Mouse (Mus musculus) embryonic facial prominence, embryonic 15.5 days (tissue): Measurements from ENCODE around the gene Heatr5b. TPM values are rescaled to one million over a fixed set of nuclear protein-coding genes. Genes with fewer than 3 reads are reported as not detected.

ENCODE experiments used
- ATAC-seq: fragments of 200-750 bp; cut with Nextera tagmentation; 2 replicates; pipeline ENCODE4 v1.8.0; 2017; ENCODE audit warnings: low read depth, moderate TSS enrichment; ENCODE audit not compliant: insufficient number of reproducible peaks, low FRiP score, low TSS enrichment
- H3K27ac ChIP-seq: fragments of 300-500 bp; sonication (generic); replicated peaks from 2 replicates; pipeline ENCODE4 v1.5.1; 2015; ENCODE audit warnings: mild to moderate bottlenecking, inconsistent platforms
- H3K27me3 ChIP-seq: fragments of 300-500 bp; sonication (generic); 2 replicates; pipeline ENCODE4 v1.6.1; 2015; ENCODE audit warnings: inconsistent platforms
- H3K36me3 ChIP-seq: fragments of 300-500 bp; sonication (generic); 2 replicates; pipeline ENCODE4 v1.6.1; 2015; ENCODE audit warnings: mild to moderate bottlenecking, inconsistent platforms
- H3K4me1 ChIP-seq: fragments of 300-500 bp; sonication (generic); 2 replicates; pipeline ENCODE4 v1.6.1; 2015; ENCODE audit warnings: inconsistent platforms
- H3K4me2 ChIP-seq: fragments of 300-500 bp; sonication (generic); replicated peaks from 2 replicates; pipeline ENCODE4 v1.6.1; 2015; ENCODE audit warnings: mild to moderate bottlenecking, inconsistent platforms
- H3K4me3 ChIP-seq: fragments of 300-500 bp; sonication (generic); replicated peaks from 2 replicates; pipeline ENCODE4 v1.5.1; 2015; ENCODE audit warnings: mild to moderate bottlenecking, inconsistent platforms
- H3K9ac ChIP-seq: fragments of 300-500 bp; sonication (generic); 2 replicates; pipeline ENCODE4 v1.6.1; 2015; ENCODE audit warnings: inconsistent platforms
- H3K9me3 ChIP-seq: fragments of 300-500 bp; sonication (generic); replicated peaks from 2 replicates; pipeline ENCODE4 v1.6.1; 2016; ENCODE audit warnings: inconsistent platforms
- WGBS: fragments of 180-500 bp; shearing (Covaris S2); methylation state at CpG from one replicate; pipeline ENCODE4 v1.1.7; 2015; 5-methylcytosine and 5-hydroxymethylcytosine counted together
- polyA plus RNA-seq: library from polyadenylated mRNA; unstranded; fragments of >200 nt; fragmentation: Nextera tagmentation; extraction: Ambion mirVana; gene quantifications from 2 replicates; pipeline ENCODE4 v1.2.1, GENCODE M21; 2015

Heatr5b gene
- polyA plus RNA-seq, 1 experiment from 2014 or later = 13.7 TPM

DNA sequence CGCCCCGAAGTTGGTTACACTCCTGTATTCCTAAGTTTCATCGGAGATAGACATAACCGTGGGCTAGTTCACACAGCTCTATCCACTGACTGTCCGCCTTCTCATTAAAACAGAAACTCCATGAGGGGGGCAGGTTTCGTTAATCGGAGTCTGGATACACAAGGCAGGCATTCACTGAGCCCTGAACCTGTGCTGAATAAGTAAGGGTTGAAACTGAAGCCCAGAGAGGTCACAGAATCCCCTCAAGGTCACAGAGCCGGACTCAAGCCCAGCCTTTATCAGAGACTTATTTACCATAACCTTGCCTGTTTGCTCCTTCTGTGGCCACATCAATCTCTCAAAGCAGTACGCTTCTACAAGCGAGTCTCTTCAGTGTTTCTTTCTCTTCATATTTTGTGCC, 100.4 kb downstream of the Heatr5b start:
- H3K9me3 ChIP-seq = no peaks in the 10 kb centered on the region
- no peaks in the 10 kb centered on the region for H3K36me3 ChIP-seq
- H3K27ac ChIP-seq = no peak overlapping the region
- ATAC-seq = no peak
- H3K4me2 ChIP-seq = peak overlapping the region; percentile 72
- peak overlapping the region; percentile 100 for H3K4me3 ChIP-seq
- peaks cover 31% of the 10 kb centered on the region for H3K4me1 ChIP-seq
- H3K9ac ChIP-seq = no peak overlapping the region
- 60% methylated on average over 10 of the region's 10 CpGs for WGBS
- H3K27me3 ChIP-seq = no peaks in the 10 kb centered on the region

DNA sequence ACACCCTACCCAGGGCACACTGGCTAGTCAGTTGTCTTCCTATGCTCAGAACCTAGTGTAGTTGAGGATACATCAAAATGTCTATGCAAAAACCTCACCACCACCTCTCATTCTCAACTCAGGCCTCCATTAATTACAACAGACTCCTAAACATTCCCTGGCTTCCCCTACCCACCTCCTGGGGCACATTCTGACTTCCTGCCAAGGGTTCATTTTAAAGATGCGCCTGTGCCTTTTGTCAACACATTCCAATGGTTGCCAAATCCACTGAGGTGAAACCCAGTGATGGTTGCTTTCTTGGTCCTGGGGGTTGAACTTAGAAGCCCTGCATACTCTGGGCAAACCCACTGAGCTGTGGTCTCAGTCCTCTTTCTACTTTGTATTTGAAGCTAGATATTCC, 103.1 kb downstream of the Heatr5b start:
- Histone ChIP-seq H3K4me3 (no peak overlapping the region), H3K9me3 (no peaks in the 10 kb centered on the region), H3K4me2 (no peak overlapping the region), H3K36me3 (no peaks in the 10 kb centered on the region), H3K9ac (no peak overlapping the region), H3K27ac (no peak overlapping the region), H3K27me3 (no peaks in the 10 kb centered on the region), H3K4me1 (peaks cover 33% of the 10 kb centered on the region)
- ATAC-seq = no peak
- 55% methylated on average over 1 of the region's 1 CpGs for WGBS

DNA sequence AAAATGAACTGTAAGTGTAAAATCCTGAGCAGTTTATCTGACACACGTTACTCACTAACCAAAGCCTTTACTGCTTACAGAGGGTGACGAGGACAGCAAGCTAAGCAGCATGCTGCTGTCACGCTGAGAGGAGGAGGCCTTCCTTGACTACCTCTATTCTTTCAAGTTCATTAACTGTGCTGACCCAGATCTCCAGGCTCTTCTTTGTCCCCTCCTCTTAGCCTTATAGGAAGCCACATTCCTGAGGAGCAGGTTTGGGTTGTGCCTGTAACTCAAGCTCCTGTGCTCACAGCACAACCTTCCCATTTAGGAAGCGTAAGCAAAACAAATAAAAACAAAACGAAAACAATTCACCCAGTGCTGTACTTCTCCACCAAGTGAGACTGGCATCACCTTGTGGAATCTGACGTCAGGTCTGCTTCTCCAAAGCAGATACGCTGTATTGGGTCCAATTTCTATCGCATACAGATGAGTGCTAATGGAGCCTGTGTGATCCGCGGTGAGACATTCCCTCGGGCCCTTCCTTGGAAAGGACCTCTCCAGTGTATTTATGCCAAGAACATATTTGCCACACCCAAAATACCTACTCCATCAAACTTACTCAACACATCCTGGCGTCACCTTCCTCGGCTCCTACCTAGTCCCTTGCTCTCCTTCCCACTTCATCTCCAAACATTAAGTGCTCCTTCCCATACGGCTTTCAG, 108.3 kb downstream of the Heatr5b start:
- Histone ChIP-seq H3K27ac (0 out of 2 replicates have a peak overlapping the region, but pooled peaks have one; percentile 28), H3K4me3 (no peak overlapping the region), H3K27me3 (no peaks in the 10 kb centered on the region), H3K36me3 (no peaks in the 10 kb centered on the region), H3K4me2 (peak overlapping the region; percentile 29; the same call in 1 of the 2 replicates), H3K9ac (no peak overlapping the region), H3K4me1 (peaks cover 21% of the 10 kb centered on the region), H3K9me3 (no peaks in the 10 kb centered on the region)
- peak; percentile 47; the same call in 1 of the 2 replicates for ATAC-seq
- WGBS = 66% methylated on average over 14 of the region's 14 CpGs

DNA sequence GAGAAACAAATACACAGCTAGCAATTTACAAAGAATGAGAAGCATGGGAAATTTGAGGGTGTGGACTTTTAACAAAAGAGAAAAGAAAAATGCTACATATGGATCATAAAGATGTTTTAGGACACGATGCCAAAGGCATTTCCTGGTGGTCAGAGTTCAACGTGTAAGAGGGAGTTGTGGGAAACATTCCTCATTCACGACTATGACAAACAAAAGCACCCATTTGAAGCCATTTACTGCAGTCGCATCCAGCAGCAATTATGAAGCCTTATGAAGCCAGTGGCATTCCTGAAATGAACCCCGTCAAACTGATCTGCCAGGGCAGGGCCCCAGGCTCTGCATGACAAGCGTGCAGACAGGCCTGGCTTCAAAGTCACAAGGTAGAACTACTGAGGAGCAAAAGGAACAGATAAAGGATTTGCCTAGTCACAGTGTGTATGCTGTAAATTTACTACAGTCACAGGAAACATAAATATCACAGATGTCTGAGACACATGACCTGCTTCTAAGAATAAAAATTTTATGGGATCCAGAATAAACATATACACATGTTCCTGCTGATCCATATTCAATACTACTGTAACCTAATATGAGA, 110.6 kb downstream of the Heatr5b start:
- 27% methylated on average over 6 of the region's 6 CpGs for WGBS
- no peak for ATAC-seq
- peaks cover 16% of the 10 kb centered on the region for H3K4me1 ChIP-seq
- H3K4me3 ChIP-seq = no peak overlapping the region
- no peak overlapping the region for H3K9ac ChIP-seq
- H3K27ac ChIP-seq = no peak overlapping the region; the same call in 1 of the 2 replicates
- no peaks in the 10 kb centered on the region for H3K27me3 ChIP-seq
- no peak overlapping the region for H3K4me2 ChIP-seq
- H3K9me3 ChIP-seq = no peaks in the 10 kb centered on the region
- no peaks in the 10 kb centered on the region for H3K36me3 ChIP-seq

DNA sequence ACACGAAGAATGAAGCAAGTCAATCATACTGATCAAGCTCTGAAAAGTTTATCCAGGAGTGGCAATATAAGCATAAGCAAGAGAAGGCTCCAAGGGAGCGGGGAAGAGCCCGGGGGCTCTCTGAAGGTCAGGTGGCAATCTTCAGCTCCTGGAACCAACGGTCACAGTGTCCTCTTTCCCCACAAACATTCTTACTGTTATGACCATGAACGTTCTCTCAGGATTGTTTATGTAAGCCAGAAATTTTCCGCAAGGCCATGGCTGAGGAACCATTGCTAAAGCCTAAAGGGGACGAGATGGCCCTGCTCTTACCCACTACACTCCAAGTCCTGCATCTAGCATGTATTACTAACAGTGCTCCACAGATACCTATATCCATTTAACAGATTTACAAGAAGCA, 113.5 kb downstream of the Heatr5b start:
- ATAC-seq = no peak
- no peak overlapping the region for H3K27ac ChIP-seq
- H3K4me2 ChIP-seq = no peak overlapping the region
- no peaks in the 10 kb centered on the region for H3K9me3 ChIP-seq
- peaks cover 5% of the 10 kb centered on the region; the same call in 1 of the 2 replicates for H3K36me3 ChIP-seq
- H3K4me1 ChIP-seq = peaks cover 7% of the 10 kb centered on the region; the same call in 1 of the 2 replicates
- 90% methylated on average over 7 of the region's 7 CpGs for WGBS
- H3K9ac ChIP-seq = no peak overlapping the region
- no peaks in the 10 kb centered on the region for H3K27me3 ChIP-seq
- no peak overlapping the region for H3K4me3 ChIP-seq

DNA sequence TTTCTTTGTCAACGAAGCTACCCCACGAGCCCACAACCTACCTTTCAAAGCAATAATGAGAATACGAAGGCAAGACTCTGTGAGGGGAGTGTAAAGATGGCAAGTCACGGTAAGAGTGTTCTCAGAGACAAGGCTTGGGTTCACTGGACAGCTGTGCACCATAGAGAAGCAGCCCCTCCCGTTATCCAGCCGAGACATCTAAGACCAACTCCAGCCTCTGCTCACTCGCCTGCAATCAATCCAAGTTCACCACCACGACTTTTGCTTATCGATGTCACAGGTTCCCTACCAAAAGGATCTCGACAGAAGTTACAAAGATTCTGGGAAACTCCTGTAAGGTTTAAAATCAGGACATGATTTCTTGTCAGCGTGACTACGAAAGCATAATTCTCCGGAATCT, 116.1 kb downstream of the Heatr5b start:
- peaks cover 5% of the 10 kb centered on the region; the same call in 1 of the 2 replicates for H3K36me3 ChIP-seq
- H3K27me3 ChIP-seq = no peaks in the 10 kb centered on the region
- ATAC-seq = no peak
- no peak overlapping the region for H3K27ac ChIP-seq
- H3K4me3 ChIP-seq = no peak overlapping the region
- WGBS = 82% methylated on average over 13 of the region's 13 CpGs
- no peaks in the 10 kb centered on the region for H3K4me1 ChIP-seq
- H3K9me3 ChIP-seq = no peaks in the 10 kb centered on the region
- H3K9ac ChIP-seq = no peak overlapping the region
- no peak overlapping the region for H3K4me2 ChIP-seq

DNA sequence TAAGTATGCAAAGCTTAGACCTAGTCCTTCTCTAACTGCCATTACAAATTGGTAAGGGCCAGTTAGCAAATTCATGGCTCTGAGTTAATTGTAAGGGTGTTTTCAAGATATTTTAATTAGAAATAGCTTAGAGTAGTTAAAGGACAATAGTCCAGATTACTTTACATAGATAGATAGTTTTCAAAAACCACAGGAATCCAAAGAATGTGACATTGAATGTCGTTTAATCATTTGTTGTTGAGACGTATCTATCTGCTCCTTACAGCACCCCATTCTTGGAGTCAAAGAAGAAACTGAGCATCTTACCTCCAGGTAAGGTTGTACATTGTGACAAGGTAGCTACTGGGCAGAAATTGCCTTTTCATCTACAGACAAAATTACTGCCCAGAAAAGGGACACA, 124.9 kb downstream of the Heatr5b start:
- H3K4me1 ChIP-seq = no peaks in the 10 kb centered on the region

DNA sequence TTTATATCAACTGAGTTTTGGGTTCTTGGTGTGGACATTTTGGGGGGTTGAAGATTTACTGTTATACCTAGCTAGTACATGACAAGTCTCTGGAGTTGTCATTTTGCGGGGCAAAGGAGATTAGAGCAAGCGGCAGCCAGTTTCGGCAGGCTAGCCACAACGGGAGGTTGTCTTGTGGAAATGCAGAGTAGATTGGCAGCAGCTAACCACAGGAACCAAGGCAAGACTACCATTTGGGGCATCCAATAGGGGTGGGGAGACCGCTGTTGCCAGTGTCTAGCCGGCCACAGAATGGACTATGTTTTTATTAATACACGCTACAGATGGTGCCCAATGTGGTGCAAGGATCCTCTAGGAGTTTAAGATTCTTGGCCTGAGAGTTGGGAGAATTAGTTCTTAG, 126.7 kb downstream of the Heatr5b start:
- no peaks in the 10 kb centered on the region for H3K27me3 ChIP-seq
- WGBS = 74% methylated on average over 7 of the region's 7 CpGs
- H3K9me3 ChIP-seq = no peaks in the 10 kb centered on the region
- no peaks in the 10 kb centered on the region for H3K36me3 ChIP-seq
- no peak overlapping the region for H3K27ac ChIP-seq
- H3K4me3 ChIP-seq = no peak overlapping the region
- no peak overlapping the region for H3K9ac ChIP-seq
- ATAC-seq = no peak
- H3K4me2 ChIP-seq = no peak overlapping the region
- H3K4me1 ChIP-seq = no peaks in the 10 kb centered on the region

More for the DNA sequence above, 124.9 kb downstream of the Heatr5b start:
- Histone ChIP-seq H3K36me3 (no peaks in the 10 kb centered on the region), H3K27me3 (no peaks in the 10 kb centered on the region), H3K27ac (no peak overlapping the region), H3K9me3 (no peaks in the 10 kb centered on the region), H3K9ac (no peak overlapping the region), H3K4me2 (no peak overlapping the region), H3K4me3 (no peak overlapping the region)
- ATAC-seq = no peak
- 52% methylated on average over 2 of the region's 2 CpGs for whole genome bisulfite sequencing

DNA sequence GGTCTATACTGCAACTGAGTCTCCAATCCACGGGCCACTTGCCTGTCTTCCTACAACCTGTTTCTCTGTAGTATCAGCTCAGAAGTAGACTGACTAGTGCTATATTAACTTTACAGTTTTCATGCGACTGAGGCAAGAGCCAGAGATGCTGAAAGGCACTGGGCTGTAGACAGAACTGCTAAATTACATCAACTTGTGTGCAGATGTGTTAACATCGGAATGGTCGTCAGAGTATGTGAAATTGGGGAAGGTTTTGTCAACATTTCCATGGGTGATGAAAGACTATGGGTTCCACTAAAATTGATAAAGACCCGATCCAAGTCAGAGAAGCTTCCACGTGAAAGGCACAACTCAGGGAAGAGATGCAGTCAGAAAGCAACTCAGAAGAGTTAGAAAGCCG, 132.2 kb downstream of the Heatr5b start:
- Histone ChIP-seq H3K4me2 (no peak overlapping the region), H3K9me3 (no peaks in the 10 kb centered on the region), H3K4me3 (no peak overlapping the region), H3K9ac (no peak overlapping the region), H3K27me3 (no peaks in the 10 kb centered on the region), H3K4me1 (no peaks in the 10 kb centered on the region), H3K36me3 (0 out of 2 replicates have a peak, but pooled peaks cover 6% of the 10 kb centered on the region), H3K27ac (no peak overlapping the region)
- WGBS = 91% methylated on average over 7 of the region's 7 CpGs
- ATAC-seq = no peak

Other genes starting within 250 kb of the Heatr5b start
- gene Strn, start 98.2 kb downstream of the Heatr5b start, polyA plus RNA-seq = 5.3 and 5.4 TPM in 2 replicates
- 43.8 and 45.2 TPM in 2 replicates for gene Gpatch11, start 203 bp upstream of the Heatr5b start, polyA plus RNA-seq
- gene Eif2ak2, start 47.2 kb upstream of the Heatr5b start, polyA plus RNA-seq = 9.4 and 11.3 TPM in 2 replicates
- 0.33 and 0.35 TPM in 2 replicates for gene Sult6b1, start 71.6 kb upstream of the Heatr5b start, polyA plus RNA-seq
- gene Cebpzos, start 81.1 kb upstream of the Heatr5b start, polyA plus RNA-seq = 93.6 and 107 TPM in 2 replicates
- gene Cebpz, start 101.7 kb upstream of the Heatr5b start, polyA plus RNA-seq = 57.6 and 57.9 TPM in 2 replicates
- gene Ndufaf7, start 101.8 kb upstream of the Heatr5b start, polyA plus RNA-seq = 53.3 and 56.1 TPM in 2 replicates
- 34.4 and 36.0 TPM in 2 replicates for gene Prkd3, start 185.5 kb upstream of the Heatr5b start, polyA plus RNA-seq
- 13.7 and 15.9 TPM in 2 replicates for gene Qpct, start 216.5 kb upstream of the Heatr5b start, polyA plus RNA-seq